Mouse (Mus musculus) lung, postnatal 0 days (tissue): Measurements from ENCODE around the gene Elmo1.

Experiments used
- CTCF ChIP-seq: IDR thresholded peaks from 2 replicates; pipeline ENCODE4 v1.5.1; 2016; ENCODE audit warnings: antibody characterized with exemption, mild to moderate bottlenecking
- EP300 ChIP-seq: IDR thresholded peaks from 2 replicates; pipeline ENCODE4 v1.6.1; 2016; ENCODE audit warnings: antibody characterized with exemption, mild to moderate bottlenecking, control low read depth

GRCm38 (mm10) chr13:20635646-20636045 is 545.2 kb downstream of the Elmo1 start:
- no peak for TF ChIP-seq CTCF
- no peak for TF ChIP-seq EP300
